Mouse (Mus musculus) urinary bladder, postnatal 0 days (tissue): ENCODE results near the gene Svop. TPM values are rescaled to one million over a fixed set of nuclear protein-coding genes. Genes with fewer than 3 reads are reported as not detected.

Experiments used
- polyA plus RNA-seq: library from polyadenylated mRNA; unstranded; fragments of >200 nt; fragmentation: Nextera tagmentation; extraction: Ambion mirVana; gene quantifications from 2 replicates; pipeline ENCODE4 v1.2.1, GENCODE M21; 2015

Gene Svop
- polyA plus RNA-seq, result not detected in 2 replicates

DNA sequence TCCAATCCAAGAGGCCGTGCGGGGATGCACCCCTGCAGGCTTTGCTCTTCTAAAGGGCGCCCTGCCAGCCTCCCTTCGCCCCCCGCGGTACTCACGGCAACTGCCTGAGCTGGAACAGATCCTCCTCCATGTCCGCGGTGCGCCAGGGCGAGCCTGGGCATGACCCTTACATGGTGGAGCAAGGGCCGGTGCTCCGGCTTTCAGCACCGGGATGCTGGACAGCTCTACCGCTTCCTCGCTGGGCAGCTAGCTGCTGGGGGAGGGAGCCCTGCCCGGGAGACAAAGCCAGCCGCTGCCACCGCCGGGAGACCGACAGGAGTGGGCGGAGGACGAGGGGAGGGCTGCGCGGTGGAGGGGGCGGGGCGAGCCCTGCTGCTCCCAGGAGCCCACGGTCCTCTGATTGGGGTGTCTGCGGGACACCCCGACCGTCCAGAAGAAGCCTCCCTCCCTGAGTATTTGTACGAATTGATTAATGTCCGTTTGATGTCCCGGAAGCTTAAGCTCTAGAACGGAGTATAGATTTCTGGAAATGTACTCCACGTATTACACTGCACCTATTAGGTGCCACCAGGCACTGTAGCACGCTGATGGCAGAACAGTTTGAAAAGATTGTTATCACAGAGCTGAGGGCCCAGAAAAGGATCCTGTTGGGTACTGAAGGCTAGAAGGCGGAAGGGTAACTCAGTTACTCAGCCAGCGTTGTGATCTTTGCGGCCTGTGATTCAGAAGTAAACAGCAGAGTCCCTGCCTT is at the start of gene Svop:
Gene Svop, minus strand, starts transcription at position 514 of the 751 bp plus-strand sequence.

DNA sequence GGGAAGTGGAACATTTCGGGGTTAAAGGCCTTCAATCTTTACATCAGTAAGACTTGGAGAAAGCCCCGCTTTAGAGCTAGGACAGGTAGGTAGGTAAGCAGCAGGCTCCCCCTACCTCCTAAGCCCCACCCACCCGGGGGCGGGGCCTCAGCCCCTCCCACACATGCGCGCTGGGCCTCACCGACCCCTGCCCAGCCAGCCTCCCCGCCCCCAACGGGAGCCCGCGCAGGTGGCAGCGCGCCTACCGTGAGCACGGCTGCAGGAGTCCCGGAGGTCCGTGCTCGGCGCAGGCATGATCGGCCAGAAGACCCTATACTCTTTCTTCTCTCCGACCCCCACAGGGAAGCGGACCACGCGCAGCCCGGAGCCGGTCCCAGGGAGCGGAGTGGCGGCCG is 38.8 kb upstream of the Svop start, which contains the start of gene Ung:
Gene Ung, plus strand, starts transcription at position 176 of the 395 bp plus-strand sequence.

DNA sequence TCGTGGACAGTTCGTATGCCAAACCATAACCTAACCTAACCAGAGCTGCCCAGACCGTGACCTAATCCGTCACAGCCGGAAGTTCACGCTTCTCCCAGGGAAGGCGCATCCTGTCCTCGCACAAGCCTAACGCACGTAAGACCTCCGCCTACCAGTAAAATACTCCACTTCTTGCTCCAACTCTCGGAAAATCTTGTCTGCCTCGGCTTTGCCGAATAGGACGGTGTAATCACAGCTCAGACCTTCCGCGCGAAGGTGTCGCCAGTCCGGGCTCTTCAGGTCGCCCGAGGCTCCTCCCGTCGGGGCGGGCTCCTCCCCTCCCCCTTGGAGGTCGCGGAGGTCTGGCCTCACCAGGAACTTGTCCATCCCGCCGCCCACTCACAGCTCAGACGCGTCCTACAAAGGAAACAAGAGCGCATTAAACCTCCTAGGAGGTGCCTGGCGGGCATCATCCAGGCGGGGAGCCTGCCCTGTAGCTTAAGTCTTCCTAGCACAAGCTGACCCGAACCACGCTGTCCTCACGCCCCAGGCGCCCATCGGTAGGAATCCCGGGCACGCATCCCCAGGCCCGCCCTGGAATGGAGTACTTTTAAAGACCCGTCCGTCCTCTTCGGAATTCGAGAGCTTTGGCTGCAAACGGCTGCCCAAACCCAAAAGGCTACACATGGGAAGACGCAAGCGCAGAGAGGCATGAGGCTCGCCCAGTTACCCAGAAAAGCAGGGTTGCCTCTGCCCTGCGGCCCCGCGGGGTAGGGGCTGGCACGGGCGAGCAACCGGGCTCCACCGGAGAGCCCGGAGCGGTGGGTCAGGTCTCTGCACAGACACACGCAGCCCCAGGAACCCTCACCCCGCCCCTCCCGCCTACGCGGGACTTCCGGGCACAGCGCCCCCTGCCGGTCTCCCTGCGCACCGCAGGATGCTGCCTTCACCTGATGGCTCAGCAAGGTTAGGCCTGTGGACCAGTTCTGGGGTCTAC is 36.3 kb upstream of the Svop start, which contains the start of gene Alkbh2:
Gene Alkbh2, minus strand, starts transcription at position 845 of the 976 bp plus-strand sequence.

DNA sequence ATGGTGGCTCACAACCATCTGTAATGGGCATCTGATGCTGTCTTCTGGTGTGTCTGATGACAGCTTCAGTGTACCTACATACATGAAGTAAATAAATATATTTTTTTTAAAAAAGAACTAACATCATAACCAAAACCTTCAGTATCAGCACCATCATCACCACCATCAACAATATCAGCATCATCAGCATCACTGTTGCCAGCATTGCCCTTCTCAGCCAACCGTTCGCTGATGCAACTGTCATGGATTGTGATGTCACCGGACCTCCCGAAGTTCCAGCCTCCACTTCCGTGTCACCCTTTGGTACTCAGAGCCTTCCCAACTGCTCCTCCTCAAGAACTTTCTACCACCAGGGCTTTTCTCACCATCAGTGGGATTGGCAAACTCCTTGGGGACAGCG is 26.2 kb downstream of the Svop start, which contains the start of gene Usp30:
Gene Usp30, plus strand, starts transcription at position 301 of the 400 bp plus-strand sequence.

DNA sequence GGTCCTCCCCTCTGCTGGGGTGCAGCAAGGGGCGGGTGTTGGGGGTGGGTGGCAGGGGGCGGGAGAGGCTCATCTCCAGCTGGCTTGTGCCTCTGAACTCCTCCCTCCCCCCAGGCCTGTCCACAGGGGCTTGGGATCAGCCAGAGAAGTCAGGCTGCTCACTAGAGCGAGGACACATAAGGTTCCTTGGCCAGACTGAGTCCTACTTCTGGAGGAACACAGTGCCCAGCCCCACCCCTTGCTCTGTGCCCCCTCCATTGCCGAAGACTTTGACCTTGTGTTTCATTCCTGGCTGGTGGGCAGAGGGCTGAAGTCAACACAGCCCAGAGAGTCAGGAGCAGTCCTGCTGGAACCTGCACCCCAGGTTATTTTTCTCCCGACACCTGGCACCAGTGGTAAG is 87.8 kb downstream of the Svop start, which contains the start of gene Dao:
Gene Dao, plus strand, starts transcription at position 162 of the 400 bp plus-strand sequence.

DNA sequence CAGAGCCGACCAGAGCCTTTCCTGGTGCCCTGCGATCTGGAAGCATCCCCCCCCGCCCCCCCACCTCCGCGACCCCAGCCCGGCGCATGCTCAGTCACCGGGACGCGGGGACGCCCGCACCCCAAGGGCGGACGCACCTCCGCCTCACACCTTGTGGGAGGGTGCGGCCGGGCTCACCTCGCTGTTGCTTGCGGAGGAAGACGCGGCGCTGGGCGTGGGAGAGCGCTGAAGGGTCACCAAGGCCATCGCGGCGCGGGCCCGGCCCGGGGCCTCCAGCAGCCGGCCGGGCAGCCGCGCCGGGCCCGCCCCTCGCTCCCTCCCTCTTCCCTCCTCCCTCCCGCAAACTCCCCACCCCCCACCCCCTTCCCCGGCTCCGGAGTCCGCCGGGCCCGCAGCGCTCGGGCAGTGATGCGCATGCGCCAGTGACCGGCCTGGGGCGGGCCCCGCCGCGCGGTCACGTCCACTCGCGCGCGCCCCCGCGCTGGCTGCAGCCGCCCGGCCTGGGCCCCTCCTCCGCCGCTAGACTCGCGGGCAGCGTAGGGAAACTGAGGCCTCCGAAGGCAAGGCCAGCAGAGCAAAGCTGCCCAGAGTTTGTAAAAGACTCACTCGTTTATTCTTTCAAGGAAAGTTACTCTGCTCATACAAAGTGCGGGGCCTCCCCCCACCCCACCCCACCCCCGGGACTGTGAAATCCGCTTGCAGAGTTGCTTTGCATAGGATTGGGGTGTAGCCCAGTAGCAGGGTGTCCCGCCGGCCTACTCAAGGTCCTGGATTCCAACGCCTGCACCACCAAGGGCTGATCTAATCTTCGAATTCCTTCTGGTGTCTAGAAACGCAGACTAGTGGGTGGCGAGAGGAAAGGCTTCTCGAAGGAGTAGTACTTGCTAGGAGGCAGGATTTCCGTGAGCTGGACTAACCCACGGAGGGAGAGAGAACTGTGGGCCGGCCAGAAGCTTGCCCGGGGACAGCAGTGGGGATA is 97.6 kb downstream of the Svop start, which contains the start of gene Ssh1:
Gene Ssh1, minus strand, starts transcription at position 408 of the 979 bp plus-strand sequence.

Other genes starting within 250 kb of the Svop start
- 228 and 270 TPM in 2 replicates for gene Coro1c, start 182.8 kb downstream of the Svop start, polyA plus RNA-seq
- gene Ssh1, start 97.7 kb downstream of the Svop start, polyA plus RNA-seq, result 7.4 and 9.3 TPM in 2 replicates
- not detected in 2 replicates for gene Dao, start 87.9 kb downstream of the Svop start, polyA plus RNA-seq
- gene Usp30, start 26.1 kb downstream of the Svop start, polyA plus RNA-seq, result 5.6 and 7.1 TPM in 2 replicates
- 6.0 and 6.7 TPM in 2 replicates for gene Alkbh2, start 36.6 kb upstream of the Svop start, polyA plus RNA-seq
- 12.4 and 15.8 TPM in 2 replicates for gene Ung, start 38.8 kb upstream of the Svop start, polyA plus RNA-seq
- gene Acacb, start 55.0 kb upstream of the Svop start, polyA plus RNA-seq, result 1.4 and 1.5 TPM in 2 replicates
- gene Foxn4, start 182.2 kb upstream of the Svop start, polyA plus RNA-seq, result not detected in 2 replicates
- gene Myo1h, start 197.6 kb upstream of the Svop start, polyA plus RNA-seq, result 3.1 and 4.0 TPM in 2 replicates